Mouse (Mus musculus) T-helper 2 cell (primary cell): ENCODE results near the gene Kcnq1.

Experiments used
- in situ Hi-C: fragments of 300-600 bp; cut with MboI, MseI; formaldehyde crosslinking; loops from one replicate; pipeline ENCODE4 v1.15.1; 2025; ENCODE audit warnings: high pct_unique_total_duplicates

The Kcnq1 gene

DNA sequence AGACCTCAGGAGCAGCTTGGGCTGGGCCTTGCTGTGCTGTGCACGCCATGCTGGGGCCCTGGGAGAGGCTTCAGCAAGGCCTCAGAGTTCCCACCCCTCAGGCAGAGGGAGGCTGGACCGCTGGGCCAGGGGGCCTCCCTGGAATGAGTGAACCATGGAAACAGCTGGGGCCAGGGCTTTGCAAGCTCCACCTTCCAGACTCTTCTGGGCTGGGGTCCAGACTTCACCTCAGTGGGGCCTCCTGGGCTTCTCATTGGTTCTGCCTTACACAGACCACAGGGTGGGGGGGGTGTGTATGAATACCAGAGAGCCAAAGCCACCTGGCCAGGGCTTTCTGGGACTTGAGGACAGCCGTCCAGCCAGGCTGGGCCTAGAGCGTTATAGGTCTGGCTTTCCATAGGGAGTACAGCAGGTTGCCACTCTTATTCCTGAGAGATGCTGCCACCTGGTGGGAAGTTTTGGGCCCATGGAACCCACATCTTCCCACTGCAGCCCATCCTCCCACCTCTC is 19.0 kb upstream of the Kcnq1 start:
- in situ Hi-C loops, result no loop called here

DNA sequence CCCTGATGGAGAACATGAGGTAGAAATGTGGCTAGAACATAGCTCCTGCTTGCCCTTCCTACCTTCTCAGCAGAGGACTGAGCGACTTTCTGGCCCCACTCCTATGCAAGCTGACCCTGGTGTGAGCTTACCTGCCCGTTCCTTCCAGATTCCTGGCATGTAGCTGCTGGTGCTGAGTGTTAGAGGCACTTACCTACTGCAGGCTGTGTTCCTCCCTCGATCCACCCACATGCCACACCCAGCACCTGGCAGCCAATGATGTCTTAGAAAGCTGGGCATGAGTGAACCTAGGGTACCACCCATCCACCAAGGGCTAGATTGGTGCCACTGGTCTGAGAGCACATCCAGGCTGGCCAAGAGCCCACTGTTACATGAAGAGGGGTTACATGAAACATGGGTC is 12.3 kb upstream of the Kcnq1 start:
- in situ Hi-C loops, result no loop called here

DNA sequence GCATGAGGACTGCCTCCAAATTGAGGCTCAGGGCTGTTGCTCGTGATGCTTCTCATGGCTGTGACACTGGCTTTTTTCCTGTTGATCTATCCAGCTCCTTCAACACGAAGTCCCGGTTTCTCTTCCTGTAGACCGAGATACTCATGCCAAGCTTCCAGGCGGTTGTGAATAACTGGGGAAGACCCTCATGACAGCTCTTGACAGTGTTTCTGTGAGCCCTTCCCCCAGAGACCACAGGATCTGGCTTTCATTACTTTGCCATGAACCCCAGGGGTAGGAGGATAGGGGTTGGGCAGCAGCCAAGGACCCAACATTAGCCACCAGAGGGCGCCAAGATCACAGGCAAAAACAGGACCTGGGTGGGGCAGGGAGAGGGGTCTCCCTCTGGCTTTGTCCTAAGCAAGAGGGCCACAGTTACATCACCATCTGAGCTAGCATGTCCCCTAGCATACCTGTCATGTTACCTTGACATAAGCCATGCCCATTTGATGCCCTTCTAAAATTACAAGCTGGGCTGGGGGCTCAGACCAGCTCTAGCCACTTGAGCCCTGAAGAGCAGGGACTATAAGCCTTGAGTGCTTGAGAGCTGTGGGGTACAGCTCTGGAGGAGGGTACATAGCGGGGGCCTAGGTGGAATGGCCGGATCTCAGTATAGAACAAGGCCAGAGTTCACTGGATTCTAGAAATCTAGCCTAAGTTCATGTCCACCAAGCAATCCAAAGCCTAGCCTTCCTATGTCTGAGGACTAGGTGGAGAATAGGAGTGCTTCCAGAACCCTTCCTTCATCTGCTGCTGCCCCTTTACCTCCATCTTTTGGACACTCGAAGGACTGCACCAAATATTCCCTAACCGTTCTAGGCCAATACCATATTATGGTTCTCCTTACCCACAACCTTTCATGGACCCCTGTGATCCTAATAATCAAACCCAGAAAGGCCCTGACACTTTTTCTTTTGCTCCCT is 11.3 kb upstream of the Kcnq1 start, which contains the start of gene Trpm5:
Gene Trpm5 (minus strand): TSS at position 51 of the 962 bp plus-strand sequence.
- in situ Hi-C loops, result loop anchor here (5.0 kb wide), 1 partner anchor 208 kb away; no protein-coding TSS in a partner anchor

DNA sequence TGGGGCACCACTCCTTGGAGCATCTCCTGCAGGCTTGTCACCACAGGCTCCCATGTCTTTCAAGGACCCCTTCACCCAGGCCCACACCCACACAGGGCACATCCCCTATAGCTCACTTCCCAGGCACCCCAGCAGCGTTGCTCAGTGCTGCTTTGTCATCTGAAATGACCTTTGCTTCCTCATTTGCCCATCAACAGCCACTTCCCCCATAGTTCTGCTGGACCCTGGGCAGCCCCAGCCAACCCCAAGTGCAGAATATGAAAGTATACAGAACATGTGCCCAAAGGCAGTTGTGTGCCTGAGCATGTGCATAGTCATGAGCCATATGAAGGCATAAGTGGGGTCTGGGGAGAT is 10.6 kb upstream of the Kcnq1 start:
- in situ Hi-C loops, result loop anchor here (5.0 kb wide), 1 partner anchor 208 kb away; no protein-coding TSS in a partner anchor

DNA sequence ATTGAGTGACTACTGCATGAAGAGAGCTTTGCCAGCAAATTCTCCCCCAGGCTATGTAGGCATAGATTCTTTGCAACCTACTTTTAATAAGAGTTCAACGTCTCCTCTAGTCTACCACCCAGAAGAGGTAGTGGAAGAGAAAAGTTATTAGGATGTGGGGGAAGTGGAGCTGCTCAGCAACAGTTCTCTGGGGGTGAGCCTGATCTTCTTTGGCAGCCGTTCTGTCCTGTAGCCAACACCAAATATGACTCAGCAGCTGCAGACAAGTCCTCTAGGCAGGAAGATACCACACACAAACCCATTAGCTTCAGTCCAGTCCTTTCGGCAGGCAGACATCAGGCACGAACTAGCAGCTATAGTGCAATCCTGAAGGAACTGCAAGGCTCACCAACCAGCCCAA is 5.4 kb upstream of the Kcnq1 start:
- in situ Hi-C loops, result no loop called here

DNA sequence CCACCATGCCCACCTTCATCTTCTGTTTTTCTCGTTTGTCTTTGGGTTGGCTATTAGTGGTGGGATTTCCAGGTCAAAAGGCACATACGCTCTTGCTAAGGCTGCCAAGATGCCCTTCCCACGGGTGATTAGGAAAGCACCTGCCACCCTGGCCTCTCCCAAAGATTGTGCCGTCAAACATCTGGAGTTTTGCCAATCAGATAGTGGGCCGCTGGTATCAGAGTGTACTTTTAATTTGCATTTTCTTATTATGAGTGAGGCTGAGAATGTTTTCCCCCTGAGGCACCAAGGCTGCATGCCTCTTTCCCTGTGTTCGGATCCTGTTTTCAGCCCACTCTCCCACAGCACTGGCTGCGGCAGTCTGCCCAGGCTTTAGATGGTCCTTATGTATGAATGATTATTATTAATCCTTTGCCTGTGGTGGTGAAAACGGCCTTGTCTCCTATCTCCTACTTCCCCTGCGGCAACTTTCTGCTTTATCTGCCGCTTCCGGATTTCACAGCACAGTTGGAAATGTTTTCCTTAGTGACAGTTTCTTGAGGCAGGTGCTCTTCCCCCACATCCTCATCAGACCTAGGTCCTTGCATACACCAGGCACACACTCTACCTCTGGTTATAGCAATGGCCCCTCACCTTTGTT is 784 bp upstream of the Kcnq1 start:
- in situ Hi-C loops, result no loop called here

DNA sequence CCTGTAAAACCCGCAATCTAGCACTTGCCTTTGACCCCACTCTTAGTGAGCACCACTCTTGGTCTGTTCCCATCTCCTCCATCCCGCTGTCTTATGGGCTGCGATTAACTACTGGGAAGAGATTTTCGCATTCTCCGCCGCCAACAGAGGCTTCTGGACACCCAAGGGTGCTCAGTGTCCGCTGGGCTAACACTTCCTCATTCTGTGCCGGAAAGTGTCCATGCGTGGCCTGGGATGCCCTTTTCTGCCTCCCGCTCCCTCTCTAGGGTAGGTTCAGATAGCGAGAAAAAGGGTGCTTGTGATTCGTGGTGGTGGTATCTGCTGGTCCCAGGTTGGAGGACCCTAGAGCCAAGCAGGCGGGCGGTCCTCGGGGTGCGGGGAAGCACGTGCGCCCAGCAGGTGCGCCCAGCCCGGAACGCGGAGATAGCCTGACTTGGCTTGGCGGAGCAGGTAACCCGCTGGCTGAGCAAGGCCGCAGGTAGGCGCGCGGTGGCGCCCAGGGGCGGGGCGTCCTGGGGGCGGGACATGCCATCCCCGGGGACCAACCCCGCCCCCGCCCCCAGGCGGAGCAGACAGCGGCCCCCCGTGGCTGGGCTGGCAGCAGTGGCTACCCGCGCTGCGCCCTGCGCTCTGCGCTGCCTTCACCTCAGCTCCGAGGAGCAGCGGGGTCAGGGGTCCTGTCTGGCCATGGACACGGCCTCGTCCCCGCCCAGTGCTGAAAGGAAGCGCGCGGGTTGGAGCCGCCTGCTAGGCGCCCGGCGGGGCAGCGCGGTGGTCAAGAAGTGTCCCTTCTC is 707 bp downstream of the Kcnq1 start:
- in situ Hi-C loops, result no loop called here

DNA sequence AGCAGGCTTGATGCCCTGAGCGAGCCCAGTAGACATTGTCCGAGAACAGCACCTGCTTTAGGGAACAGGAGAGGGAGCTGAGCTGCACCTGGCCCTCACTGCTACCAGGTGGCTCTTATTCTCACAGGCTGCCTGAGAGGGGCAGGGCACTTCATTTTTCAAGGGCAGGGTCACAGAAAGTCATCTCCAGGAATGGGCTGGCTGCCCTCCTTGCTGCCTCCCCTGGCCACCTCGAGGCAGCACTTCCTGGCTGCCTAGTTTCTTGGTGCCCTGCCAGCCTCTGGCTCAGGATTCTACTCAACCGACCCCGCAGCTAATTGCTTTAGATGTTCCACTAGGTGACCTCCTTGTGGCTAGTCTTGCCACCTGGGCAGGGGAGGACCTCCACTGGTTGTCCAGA is 2.0 kb downstream of the Kcnq1 start:
- in situ Hi-C loops, result no loop called here

DNA sequence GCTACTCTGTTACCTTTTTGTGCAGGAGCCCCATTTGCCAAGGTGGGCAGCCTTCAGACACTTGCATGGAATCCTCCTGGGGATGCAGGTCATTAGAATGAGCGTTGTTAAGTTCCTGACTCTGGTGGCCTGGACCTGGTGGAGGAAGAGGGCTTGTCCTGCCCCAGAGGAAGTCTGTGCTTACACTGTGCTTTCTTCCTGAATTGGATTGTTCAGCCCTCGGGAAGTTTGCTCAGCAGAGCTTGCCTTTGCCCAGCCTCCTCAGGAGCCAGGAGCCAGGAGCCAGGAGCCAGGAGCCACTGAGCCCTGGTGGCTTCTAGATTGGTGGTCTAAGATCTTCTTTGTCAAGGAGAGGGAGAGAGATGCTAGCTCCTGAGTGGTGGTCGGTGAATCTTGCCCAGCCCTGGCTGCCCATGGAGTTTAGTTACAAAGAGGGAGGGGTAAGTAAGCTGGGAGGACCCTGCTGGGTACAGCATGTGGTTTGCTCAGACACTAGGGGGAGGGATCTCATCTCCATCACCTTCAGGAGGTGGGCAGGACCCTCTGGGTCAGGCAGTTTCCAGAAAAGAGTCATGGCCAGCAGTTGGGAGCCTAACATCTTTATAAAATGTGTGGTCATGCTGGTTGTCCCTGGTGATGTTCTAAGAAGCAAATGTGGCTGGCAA is 3.0 kb downstream of the Kcnq1 start:
- in situ Hi-C loops, result no loop called here

DNA sequence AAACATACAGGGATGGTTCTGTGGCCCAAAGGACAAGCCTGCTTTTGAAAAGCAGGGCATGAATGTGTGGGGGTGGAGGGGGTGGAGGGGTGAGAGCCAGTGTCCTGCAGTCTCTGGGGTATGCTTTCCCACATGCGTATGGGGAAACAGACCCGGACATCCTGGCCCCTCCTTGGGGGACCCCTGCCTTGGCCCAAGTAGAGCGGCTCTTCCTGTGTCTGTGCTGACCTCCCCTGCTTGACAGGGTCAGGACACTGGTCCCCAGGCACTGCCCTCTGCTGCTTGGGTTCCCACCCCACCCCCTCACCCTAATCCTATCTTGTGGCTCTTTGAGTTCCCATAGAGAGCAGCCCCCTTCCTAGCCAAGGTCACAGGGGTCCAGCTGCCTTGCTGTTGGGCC is 3.5 kb downstream of the Kcnq1 start:
- in situ Hi-C loops, result no loop called here

DNA sequence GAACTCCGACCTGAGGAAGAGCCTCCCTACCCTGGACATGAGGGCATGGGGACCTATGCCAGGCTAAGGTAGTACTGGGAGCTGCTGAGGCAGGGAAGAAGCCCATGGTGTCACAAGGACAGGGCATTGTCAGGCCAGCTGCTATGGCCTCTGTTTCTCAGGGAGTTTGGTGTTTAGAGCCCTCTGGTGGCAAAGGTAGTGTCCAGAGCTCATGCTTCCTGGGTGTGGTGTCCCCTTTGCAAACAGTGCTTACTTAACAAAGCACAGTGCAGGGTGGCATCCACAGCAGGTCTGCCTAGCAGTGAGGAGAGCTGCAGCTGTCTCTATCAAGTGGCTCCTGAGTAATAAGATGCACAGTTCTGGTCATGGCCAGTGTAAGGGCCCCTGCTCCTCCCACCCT is 4.6 kb downstream of the Kcnq1 start:
- in situ Hi-C loops, result no loop called here

DNA sequence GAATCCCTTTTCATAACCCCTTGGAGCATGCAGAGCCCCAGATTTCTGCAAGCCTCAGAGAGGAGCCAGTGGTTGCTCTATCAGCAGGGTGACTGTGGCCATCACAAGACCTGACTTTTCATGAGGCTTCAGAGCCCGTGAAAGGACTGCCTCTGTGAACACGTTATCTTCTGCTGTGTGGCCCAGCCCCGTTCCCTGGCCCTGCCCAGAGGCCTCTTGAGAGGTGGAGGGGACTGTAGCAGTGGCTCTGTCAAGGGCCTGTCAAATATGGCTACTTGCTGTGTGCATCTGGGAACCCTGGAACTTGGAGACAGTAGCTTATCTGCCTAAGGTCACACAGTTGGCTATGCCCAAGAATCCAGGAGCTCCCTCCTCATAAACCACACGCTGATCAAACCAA is 5.6 kb downstream of the Kcnq1 start:
- in situ Hi-C loops, result no loop called here

DNA sequence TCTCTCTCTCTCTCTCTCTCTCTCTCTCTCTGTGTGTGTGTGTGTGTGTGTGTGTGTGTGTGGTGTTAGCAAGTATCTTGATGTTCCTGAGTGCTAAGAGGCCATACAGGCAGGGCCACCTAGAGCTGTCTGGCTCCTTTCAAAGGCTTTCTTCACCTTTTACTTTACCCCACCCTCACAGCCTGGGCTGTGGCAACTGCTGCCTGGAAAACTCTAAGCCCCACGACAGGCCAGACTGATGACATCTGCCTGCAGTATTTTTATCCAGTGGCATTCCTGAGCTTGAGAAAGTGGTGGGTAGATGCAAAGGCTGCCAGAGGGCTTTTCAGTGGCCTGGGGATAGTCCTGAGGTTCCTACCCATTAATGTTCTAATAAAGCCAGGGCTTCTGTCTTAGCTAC is 6.2 kb downstream of the Kcnq1 start:
- in situ Hi-C loops, result no loop called here

DNA sequence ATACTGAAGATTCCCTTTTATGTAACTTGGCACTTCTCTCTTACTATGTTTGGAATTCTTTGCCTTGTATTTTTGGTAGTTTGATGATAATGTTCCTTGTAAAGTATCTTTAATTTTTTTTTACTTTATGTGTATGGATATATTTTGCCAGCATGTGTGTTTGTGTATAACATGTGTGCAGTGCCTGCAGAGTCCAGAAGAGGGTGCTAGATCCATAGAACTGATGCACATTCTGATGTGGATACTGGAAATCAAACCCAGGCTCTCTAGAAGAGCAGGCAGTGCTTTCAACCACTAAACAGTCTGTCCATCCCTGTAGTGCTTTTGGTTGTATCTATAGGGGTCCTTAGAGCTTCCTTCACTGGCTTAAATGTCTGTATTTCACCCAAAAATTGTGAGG is 8.6 kb downstream of the Kcnq1 start:
- in situ Hi-C loops, result no loop called here

DNA sequence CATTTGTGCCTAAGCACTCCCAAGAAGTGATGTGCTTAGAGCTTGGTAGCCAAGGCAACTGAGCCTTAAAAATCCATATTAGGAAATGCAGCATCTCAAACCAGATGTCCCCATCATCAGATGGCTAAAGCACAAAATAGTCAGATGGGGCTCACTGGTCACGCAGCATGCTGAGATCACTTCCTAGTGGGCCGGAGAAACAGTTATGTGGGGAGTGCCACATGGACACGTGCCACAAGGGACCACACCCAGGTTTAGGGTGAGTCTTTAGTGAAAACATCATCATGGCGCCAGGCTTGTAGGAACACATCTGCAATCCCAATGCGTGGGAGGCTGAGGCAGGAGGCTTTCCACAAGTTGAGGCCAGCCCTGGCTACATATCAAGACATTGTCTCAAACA is 10.4 kb downstream of the Kcnq1 start:
- in situ Hi-C loops, result no loop called here

DNA sequence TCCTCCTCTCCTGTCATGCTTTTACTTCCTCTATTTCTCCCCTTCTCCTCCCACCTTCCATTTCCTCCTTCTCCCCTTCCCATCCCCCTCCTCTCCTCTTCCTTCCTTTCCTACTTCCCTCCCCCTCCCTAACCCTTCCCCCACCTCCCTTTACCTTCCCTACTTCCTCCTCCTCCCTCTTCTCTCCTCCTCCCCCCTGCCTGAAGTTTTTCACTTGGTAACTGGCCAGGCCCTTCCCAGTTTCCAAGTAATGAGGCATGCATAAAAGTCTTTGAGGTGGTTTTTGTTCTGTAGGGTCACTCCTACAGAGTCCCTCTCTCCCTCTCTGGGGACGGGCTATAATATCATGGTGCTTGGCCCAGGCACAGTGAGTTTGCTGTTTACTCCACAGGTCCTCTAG is 13.2 kb downstream of the Kcnq1 start:
- in situ Hi-C loops, result no loop called here

DNA sequence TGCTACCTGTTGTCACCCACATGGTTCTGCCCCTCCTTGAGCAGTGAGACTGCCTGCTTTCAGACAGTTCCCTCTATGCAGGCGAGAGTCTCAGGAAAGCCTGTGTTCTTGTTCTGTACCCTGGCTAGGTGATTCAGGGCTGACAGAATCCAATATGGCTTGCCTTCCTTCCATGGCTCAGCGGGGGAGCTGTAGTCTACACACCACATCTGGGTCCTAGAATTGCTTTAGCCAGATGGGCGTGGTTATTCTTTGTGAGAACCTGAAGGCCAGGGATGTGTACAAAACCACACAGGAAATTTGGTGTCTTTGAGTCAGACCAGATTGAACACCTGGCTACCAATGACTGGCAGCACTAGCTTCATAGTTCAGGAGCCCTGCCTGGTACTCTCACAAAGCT is 13.7 kb downstream of the Kcnq1 start:
- in situ Hi-C loops, result no loop called here

DNA sequence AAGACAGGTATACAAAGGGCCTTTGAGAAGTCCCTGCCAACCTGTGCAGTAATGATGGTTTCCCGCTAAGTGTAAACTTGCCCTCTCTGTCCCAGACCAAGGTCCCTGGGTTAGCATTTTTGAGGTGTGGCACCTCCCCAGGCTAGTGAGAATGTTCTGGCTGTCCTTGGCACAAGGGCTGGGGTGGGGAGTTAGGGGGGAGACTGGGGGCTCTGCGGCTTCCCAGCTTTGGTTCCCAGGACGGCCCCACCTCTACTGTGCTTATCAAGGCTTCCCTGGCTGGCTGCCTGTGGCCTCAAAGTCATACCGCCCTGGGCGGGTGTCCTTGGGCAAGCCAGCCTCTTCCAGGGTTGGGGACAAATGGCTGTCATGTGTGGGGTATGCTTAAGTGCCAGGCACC is 16.0 kb downstream of the Kcnq1 start:
- in situ Hi-C loops, result no loop called here

DNA sequence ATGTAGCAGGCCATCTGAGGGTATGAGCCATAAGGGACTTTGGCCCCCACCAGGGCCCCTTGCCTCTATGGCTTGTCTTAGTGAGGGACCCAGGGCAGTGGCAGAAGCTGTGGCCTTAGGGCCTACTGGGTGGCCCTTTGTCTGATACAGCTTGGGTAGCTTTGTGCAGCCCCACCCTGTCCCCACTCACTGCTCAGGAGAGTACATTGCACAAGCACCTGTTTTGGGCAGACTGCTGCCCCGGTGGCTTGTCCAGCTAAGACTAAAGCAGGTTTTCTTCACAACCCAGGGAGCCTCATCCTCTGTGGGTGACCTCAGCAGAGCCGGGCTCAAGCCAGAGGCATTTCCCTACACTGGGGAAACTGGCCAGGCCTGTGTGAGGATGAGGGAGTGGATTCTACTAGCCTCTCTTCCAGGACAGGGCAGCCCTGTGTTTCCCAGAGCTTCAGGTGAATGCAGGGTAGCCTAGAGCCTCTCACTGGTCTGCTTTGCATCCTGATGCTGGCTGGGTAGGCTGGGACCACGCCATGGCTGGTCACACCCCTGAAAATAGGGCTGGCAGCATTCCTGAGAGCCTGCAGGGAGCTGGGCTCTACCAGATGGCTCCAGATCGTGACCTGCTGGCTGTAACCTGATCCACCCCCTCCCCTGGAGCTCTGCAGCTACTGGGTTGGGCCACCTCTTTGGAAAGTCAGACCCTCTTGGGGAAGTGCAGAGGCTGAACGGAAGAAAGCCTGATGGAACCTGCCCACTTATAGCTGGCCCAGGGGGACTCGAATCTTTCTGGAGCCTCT is 17.9 kb downstream of the Kcnq1 start:
- in situ Hi-C loops, result no loop called here

DNA sequence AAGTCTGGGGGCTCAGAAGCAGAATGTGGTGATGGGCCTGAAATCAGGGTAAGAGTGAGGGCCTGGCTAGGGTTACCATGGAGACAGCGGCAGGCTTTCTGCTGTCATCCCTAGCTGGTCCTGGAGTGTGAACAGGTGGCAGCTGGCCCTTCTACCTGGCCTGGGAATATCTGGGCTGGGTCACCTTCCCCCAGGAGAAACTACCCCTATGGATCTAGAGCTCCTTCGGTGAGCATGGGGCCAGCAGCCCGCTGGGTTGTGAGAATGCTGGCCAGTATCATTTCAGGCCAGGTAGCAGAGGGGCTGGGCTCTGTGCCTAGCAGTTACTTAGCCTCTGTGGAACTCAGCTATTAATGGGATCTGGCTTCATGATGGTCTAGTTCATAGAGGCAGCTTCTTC is 18.7 kb downstream of the Kcnq1 start:
- in situ Hi-C loops, result no loop called here

DNA sequence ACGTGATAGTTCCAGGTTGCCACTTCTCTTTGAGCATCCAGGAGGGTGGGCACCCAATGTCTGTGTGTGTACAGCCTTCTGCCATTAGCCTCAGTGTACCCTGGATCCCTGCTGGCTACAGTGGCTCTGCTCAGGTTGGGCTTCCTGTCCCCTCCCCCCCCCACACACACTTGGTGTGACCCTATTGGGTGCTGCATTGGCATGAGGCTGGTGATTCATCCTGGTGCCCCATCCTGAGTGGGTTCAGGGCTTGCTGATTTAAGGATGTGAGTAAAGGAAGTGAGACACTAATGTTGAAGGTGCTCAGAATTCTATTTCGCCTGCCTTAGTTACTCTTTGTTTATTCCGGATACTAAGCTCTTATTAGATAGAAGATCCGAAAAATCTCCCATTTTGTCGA is 26.7 kb downstream of the Kcnq1 start:
- in situ Hi-C loops, result no loop called here
